Mouse (Mus musculus) retina, postnatal 7 days (tissue): ENCODE data around the gene Tsc22d1.

Source experiments
- DNase-seq: peaks from one replicate; pipeline ENCODE4 v3.0.0-alpha.2; 2012; ENCODE audit warnings: low read depth, low spot score

The Tsc22d1 gene

DNA sequence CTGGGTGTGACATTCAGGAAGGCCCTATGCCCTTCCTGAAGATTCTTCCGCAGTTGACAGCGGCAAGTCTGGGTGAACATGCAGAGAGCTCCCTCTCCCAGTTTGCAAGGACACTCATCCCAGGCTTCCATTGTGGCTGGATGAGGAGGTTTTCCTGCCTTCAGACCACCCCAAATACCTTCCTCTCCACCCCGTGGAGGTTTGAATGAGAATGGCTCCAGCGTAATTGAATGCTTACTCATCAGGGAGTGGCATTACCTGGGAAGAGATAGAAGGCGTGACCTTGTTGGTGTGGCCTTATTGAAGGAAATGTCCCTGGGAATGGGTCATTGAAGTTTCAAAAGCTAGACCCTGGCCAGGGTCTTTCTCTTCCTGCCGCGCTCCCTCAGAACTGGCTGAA is 100.9 kb downstream of the Tsc22d1 start:
- DNase-seq, result no peak

DNA sequence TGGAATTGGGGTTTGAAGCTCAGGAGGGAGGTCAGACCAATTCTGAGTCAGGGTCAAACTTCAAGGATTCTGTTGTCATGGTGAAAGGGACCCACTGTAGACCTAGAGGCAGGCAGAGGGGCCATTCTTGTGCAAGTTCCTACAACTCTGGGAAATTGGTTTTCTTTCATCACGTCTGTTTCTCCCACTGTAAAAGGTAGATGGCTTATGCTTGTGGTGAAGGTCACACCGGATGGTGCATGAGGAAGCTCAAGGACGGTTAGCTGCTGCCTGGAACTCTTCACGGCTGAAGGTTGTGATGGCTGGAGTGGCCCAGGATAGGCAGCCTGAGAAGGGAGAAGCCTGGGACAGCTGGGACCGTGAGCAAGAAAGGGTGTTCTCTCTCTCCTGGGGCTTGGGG is 103.5 kb downstream of the Tsc22d1 start:
- DNase-seq, result no peak

DNA sequence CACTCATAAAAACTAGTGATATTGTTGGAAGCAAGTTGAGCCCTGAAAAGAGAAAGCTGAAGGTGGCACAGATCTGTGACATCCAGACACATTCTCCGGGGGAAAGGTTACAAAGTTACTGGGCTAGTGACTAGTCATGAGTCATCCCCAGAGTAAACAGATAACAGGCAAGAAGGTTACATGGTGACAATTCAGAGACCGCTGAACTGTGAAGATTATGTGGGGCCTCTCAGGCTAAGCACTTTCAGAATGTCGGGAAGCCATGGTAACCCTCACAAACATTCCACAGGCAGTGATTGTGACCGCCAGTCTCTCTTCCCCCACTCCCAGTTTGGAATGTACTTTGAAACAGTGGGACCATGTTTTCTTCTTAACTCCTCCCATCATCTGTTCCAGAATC is 105.8 kb downstream of the Tsc22d1 start:
- no peak for DNase-seq

GRCm38 (mm10) chr14:76521308-76521707 is 106.5 kb downstream of the Tsc22d1 start:
- no peak for DNase-seq

DNA sequence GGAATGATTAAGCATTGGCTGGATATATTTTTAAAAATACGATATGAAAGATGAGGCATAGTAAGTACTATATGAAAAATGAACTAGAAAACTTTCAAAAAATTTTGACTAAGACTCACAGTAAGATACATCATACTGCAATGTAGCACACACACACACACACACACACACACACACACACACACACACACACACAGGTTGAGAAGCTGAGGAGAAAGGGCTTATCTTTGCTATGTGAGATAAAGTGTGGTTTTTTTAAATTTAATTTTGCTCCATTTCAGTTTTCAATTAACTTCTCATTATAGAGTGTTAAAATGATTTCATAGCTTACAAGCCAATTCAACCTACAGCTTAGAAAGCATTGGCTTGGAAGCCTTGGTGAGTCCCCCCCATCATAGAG is 108.6 kb downstream of the Tsc22d1 start:
- DNase-seq, result no peak

DNA sequence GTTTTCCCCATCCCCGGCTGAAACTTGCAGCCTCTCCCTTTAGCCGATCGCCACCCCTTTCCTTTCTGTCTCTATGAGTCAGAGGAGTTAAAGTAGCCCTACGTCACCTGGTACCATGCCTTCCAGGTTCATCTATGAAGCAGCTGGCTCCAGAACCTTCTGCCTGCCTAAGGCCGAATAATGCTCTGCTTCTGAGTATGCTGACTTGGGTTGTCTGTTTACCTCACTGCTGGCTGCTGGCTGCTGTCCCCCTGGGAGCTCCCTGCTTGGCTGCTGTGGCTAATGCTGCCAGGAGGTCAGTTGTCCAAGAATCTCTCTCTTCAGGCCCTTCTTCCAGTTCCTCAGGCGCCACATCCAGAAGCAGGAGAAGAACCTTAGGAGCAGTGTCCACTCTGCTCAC is 111.7 kb downstream of the Tsc22d1 start:
- no peak for DNase-seq

GRCm38 (mm10) chr14:76527030-76527719 is 112.4 kb downstream of the Tsc22d1 start:
- DNase-seq, result no peak

DNA sequence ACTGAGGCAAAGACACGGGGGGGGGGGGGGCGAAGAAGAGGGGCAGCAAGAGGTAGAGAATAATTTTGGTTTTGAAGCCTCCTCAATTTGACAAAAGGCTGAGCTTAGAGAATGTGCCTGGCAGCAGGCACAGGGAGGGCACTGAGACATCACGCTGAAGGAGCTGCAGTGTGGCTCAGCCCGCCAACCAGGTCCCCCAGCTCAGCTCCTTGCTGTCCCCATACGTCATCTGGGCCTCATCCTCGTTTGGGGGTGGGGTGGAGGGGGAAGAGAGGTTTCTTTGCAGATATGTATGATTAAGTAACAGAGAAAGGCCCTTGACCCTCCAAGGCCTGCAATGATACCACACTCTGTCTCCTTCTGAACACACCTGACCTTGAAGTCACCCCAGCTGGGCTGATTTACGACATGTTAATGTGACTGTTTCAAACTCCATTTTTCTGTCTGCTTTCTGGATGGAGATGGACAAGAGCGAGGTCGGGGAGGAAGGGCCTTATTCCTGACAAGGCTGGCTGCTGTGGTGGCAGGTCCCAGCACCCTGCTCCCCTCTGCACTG is 113.1 kb downstream of the Tsc22d1 start:
- DNase-seq, result no peak

DNA sequence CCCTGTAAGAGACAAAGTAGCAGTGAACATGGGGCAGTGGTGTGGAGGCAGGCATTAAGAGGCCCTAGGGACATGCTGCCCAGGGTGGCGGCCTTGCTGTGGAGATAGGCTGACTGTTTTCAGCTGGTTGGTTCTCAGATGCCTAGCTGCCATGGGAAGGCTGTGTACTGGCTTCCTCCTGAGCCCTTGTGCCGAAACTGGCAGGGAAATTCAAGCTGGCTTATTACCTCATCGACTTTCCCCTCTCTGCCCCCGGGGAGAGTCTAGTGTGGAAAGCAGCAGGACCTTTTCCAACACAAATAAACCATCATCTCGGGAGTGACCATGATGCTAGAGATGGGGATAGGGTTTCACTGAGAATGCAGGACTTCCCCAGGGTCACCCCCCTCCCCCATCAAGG is 113.9 kb downstream of the Tsc22d1 start:
- DNase-seq, result no peak

GRCm38 (mm10) chr14:76531027-76531660 is 116.4 kb downstream of the Tsc22d1 start:
- DNase-seq, result no peak

- no peak for DNase-seq
Measured at GRCm38 (mm10) chr14:76532257-76533169, 117.8 kb downstream of the Tsc22d1 start.

- no peak for DNase-seq
Measured at GRCm38 (mm10) chr14:76533170-76533815, 118.5 kb downstream of the Tsc22d1 start.

DNA sequence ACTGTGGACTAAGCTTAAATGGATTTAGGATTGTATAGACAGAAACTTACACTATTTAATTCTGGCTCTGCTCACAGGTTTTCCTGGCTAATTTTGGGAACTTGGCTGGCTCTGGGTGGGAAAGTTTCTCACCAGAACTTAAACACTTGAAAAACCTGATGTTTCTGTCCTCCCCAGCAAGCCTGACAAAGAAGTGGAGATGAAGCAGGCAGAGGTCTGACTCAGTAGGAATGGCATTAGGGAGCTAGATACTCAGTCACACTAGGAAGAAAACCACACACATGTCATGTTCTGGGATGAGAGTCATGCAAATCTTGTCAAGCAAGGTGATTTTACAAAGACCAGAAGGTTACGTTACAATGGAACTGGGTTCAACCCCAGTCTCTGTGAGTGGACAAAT is 120.3 kb downstream of the Tsc22d1 start:
- DNase-seq, result no peak

GRCm38 (mm10) chr14:76536921-76537320 is 122.2 kb downstream of the Tsc22d1 start:
- DNase-seq, result no peak

DNA sequence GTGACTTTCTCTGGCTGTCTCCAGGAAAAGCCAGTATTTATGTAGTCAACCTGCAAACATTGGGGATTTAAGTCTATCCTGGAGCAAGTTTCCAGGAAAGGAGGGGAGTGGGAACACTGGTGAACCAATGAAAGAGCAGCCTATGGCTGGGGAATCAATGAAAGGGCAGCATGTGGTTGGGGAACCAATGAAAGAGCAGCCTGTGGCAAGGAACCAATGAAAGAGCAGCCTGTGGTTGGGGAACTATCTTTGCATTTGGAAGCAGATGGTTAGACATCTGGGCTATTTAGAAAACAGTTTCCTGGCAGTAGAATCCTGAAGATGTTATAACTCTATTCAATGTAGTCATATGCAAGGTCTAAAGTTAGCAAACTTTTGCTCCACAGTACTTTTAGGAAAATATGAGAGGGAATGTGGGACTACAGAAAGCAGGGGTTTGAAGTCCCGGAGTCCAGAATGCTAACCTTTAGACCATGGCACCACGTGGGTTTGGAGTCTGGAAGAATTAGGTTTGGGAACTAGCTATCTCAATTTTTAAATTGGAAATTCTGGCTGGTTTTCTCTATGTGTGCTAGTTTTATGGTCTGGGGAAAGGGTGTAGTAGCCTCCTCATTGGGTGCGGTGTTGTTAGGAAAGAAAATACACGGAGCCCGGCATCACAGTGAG is 125.4 kb downstream of the Tsc22d1 start:
- DNase-seq, result no peak

- DNase-seq, result no peak
Measured at GRCm38 (mm10) chr14:76541341-76541740, 126.6 kb downstream of the Tsc22d1 start.

- no peak for DNase-seq
Measured at GRCm38 (mm10) chr14:76544136-76544535, 129.4 kb downstream of the Tsc22d1 start.

DNA sequence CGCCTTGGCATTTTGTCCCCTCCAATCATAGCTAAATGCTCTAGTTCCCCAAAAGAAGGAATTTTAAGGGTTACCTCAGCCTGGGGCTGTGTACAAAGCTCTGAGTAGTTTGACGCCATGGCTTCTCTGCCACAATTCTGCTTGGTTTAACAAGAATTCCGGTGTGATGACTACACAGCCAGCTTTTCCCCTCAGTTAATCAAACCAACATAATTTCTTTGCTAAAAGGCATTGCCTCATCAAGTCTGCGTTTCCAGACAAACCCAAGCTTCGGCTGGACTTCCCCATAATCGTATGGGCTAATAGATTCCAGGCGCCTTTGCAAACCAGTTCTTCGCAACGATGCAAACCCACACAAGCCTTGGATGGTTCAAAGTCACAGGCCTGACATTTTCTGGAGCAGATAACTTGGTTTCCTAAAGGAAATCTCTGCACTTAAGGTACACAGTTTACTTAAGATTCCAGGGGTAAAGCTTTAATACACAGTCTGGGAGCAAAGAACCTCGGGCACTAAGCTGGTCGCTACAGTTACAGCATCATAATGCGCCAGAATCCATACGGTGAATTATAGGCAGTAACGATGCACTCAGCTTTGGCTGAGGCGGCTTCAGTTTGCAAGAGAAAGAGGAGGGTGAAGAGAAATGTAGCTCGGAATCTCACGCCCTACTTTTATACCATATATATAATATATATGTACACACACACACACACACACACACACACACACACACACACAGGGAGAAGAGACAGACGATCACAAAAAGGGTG is 140.7 kb downstream of the Tsc22d1 start:
- no peak for DNase-seq

- DNase-seq, result no peak
Measured at GRCm38 (mm10) chr14:76556031-76556851, 141.5 kb downstream of the Tsc22d1 start.

GRCm38 (mm10) chr14:76556852-76557208 is 142.1 kb downstream of the Tsc22d1 start, which contains the start of gene Serp2:
Serp2 (minus strand) TSS chr14:76556889.
- DNase-seq, result no peak
